Mouse (Mus musculus) heart, embryonic 11.5 days (tissue): ENCODE measurements around the gene Mcu. TPM values are rescaled to one million over a fixed set of nuclear protein-coding genes. Genes with fewer than 3 reads are reported as not detected.
A peak's percentile ranks its signal among the peaks of the same experiment; 100 is the strongest.

ENCODE experiments used
- ATAC-seq: fragments of 200-750 bp; cut with Nextera tagmentation; replicated peaks from 2 replicates; pipeline ENCODE4 v1.8.0; 2017; ENCODE audit warnings: moderate library complexity; ENCODE audit not compliant: insufficient number of reproducible peaks, low FRiP score, low TSS enrichment
- H3K27ac ChIP-seq: fragments of 300-500 bp; sonication (generic); 2 replicates; pipeline ENCODE4 v1.5.1; 2014; ENCODE audit warnings: mild to moderate bottlenecking, low read depth, low read length
- H3K27me3 ChIP-seq: fragments of 300-500 bp; sonication (generic); 2 replicates; pipeline ENCODE4 v1.6.1; 2014; ENCODE audit warnings: mild to moderate bottlenecking, low read length, mixed read lengths; ENCODE audit not compliant: control insufficient read depth, insufficient read depth
- H3K36me3 ChIP-seq: fragments of 300-500 bp; sonication (generic); 2 replicates; pipeline ENCODE4 v1.6.1; 2014; ENCODE audit warnings: mild to moderate bottlenecking, low read length, moderate library complexity, mixed read lengths; ENCODE audit not compliant: control insufficient read depth, insufficient read depth
- H3K4me1 ChIP-seq: fragments of 300-500 bp; sonication (generic); 2 replicates; pipeline ENCODE4 v1.6.1; 2014; ENCODE audit warnings: low read length; ENCODE audit not compliant: control insufficient read depth, insufficient read depth
- H3K4me2 ChIP-seq: fragments of 300-500 bp; sonication (generic); 2 replicates; pipeline ENCODE4 v1.6.1; 2014; ENCODE audit warnings: mild to moderate bottlenecking, moderate library complexity
- H3K4me3 ChIP-seq: fragments of 300-500 bp; sonication (generic); 2 replicates; pipeline ENCODE4 v1.5.1; 2014; ENCODE audit warnings: low read depth, low read length
- H3K9ac ChIP-seq: fragments of 300-500 bp; sonication (generic); 2 replicates; pipeline ENCODE4 v1.6.1; 2014; ENCODE audit warnings: mild to moderate bottlenecking, low read depth, low read length, moderate library complexity
- H3K9me3 ChIP-seq: fragments of 300-500 bp; sonication (generic); replicated peaks from 2 replicates; pipeline ENCODE4 v1.6.1; 2016; ENCODE audit warnings: low read length; ENCODE audit not compliant: control insufficient read depth
- WGBS: fragments of 180-500 bp; shearing (Covaris S2); extraction: QIAGEN DNeasy Blood & Tissue Kit; methylation state at CpG from one replicate; pipeline ENCODE4 v1.1.7; 2014; ENCODE audit not compliant: insufficient replicate concordance; 5-methylcytosine and 5-hydroxymethylcytosine counted together
- polyA plus RNA-seq: library from polyadenylated mRNA; unstranded; fragments of >200 nt; fragmentation: Nextera tagmentation; extraction: Ambion mirVana; gene quantifications from 2 replicates; pipeline ENCODE4 v1.2.1, GENCODE M21; 2014

Gene Mcu
- polyA plus RNA-seq, 1 experiment from 2014 or later, result 28.5 TPM

- WGBS, result 62% methylated on average over 6 of the region's 6 CpGs
- Histone ChIP-seq H3K9ac (no peak overlapping the region), H3K4me2 (no peak overlapping the region), H3K9me3 (no peaks in the 10 kb centered on the region), H3K27ac (no peak overlapping the region), H3K4me1 (peaks cover 9% of the 10 kb centered on the region), H3K27me3 (no peaks in the 10 kb centered on the region), H3K36me3 (no peaks in the 10 kb centered on the region), H3K4me3 (no peak overlapping the region)
- no peak for ATAC-seq
Observed at GRCm38 (mm10) chr10:59408499-59408898, 208.0 kb downstream of the Mcu start.

GRCm38 (mm10) chr10:59403793-59404149 lies 212.7 kb downstream of the Mcu start:
- peak overlapping the region; percentile 56 for H3K9ac ChIP-seq
- no peaks in the 10 kb centered on the region for H3K9me3 ChIP-seq
- 0 out of 2 replicates have a peak, but pooled peaks have one; percentile 31 for ATAC-seq
- no peaks in the 10 kb centered on the region for H3K36me3 ChIP-seq
- 34% methylated on average over 10 of the region's 10 CpGs for WGBS
- H3K4me3 ChIP-seq, result 0 out of 2 replicates have a peak overlapping the region, but pooled peaks have one; percentile 16
- peak overlapping the region; percentile 22; the same call in 1 of the 2 replicates for H3K27ac ChIP-seq
- H3K27me3 ChIP-seq, result no peaks in the 10 kb centered on the region
- peaks cover 17% of the 10 kb centered on the region for H3K4me1 ChIP-seq
- H3K4me2 ChIP-seq, result peak overlapping the region; percentile 57

DNA sequence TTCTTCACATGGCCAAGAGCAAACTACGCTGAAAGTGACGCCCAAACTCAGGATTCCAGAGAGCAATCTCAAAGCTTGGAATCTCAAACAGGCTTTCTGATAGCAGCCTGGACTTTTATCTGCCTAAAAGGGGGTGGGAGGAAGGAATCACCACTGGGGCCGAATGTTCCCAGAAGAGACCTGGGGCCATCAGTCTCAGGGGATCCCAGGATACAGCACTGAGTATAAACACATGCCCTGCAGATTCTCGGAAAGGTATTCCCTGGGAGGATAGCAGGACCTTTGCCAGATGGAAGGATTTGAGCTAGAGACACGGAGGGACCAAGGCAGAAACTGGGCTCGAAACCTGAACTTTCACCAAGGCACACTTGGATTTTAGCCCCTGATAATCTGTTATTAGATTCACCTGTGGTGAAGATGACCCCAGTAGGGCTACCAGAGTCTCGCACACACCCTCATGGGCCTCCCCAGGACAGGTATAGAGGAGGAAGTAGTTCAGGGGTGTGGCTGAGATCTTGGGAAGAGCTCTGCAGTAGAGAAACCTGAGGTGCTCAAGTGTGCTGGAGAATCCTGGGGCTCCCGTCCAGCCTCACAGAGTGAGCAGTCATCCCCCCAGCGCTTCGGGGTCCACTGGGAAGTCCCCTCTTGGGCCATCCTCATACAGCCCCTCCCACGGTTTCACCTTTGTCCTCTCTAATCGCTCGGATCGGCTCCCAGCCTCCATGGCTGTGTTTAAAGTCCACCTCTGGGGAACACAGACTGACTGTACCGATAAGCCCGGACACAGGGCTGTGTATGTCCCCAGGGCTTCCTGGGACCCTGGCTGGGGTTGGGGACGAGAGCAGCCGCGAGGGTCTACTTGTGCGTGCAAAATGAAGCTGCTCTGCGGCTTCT lies 213.3 kb downstream of the Mcu start, which contains the start of gene Pla2g12b:
TSS of gene Pla2g12b (plus strand) at position 762 of the 894 bp plus-strand sequence.
- Histone ChIP-seq H3K27ac (peak within 1 kb of the TSS; percentile 22; the same call in 1 of the 2 replicates), H3K36me3 (no peaks in the 10 kb centered on the region), H3K4me1 (peaks cover 17% of the 10 kb centered on the region), H3K9ac (peak within 1 kb of the TSS; percentile 56), H3K4me3 (0 out of 2 replicates have a peak within 1 kb of the TSS, but pooled peaks have one; percentile 16), H3K9me3 (no peaks in the 10 kb centered on the region), H3K27me3 (no peaks in the 10 kb centered on the region), H3K4me2 (peak within 1 kb of the TSS; percentile 57)
- 42% methylated on average over 21 of the region's 21 CpGs for WGBS
- ATAC-seq, result no peak

Other genes starting within 250 kb of the Mcu start
- 11.3 and 12.2 TPM in 2 replicates for gene Gm10273, start 221.1 kb downstream of the Mcu start, polyA plus RNA-seq
- gene Pla2g12b, start 213.0 kb downstream of the Mcu start, polyA plus RNA-seq, result 1.5 and 1.8 TPM in 2 replicates
- 5.1 and 5.5 TPM in 2 replicates for gene Oit3, start 174.9 kb downstream of the Mcu start, polyA plus RNA-seq
- gene Gm10322, start 629 bp downstream of the Mcu start, polyA plus RNA-seq, result not detected in 2 replicates
- gene Micu1, start 85.8 kb upstream of the Mcu start, polyA plus RNA-seq, result 40.5 and 42.8 TPM in 2 replicates